ENCODE assay signal across 12 mouse cellular contexts in the genomic region with DNA sequence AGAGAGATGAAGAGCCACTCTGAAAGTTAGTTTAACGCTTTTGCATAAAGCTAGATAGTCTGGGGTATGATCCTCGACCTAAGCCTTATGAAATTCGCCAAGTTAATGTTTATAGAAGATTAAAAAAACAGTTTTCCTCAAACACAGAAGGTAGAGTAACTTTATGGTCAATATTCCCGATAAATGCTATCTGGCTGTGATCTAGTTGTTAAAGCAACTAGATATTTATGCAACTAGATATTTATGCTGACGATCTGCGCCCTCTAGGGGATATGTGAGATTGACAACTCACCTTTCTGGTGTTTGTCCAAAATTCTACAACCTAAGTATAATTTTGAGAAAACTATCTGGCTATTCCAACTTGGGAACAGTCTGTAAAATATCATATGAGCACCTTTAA. TPM values are rescaled to one million over a fixed set of nuclear protein-coding genes. Genes with fewer than 3 reads are reported as not detected.
DNase-seq lines count a peak whose midpoint lies in the region; ATAC-seq and TF ChIP-seq lines count a peak whose summit lies in the region.
"Had no signal": no experiment of that assay in that cellular context is flagged by ENCODE, and none has a peak within 500 bp of the region (broad histone marks: within the 10 kb centered on the region; RNA-seq: fewer than 3 reads in every experiment).

No protein-coding gene starts in this region.

- H3K36me3 ChIP-seq in embryonic facial prominence, embryonic 11.5 days (replicated peaks; ENCODE audit: control insufficient read depth, insufficient read depth, low read depth, low read length): no peaks in the 10 kb centered on the region
- H3K36me3 ChIP-seq in embryonic facial prominence, embryonic 10.5 days (replicated peaks): no peaks in the 10 kb centered on the region
- H3K36me3 ChIP-seq in kidney, embryonic 16.5 days (ENCODE audit: insufficient read depth, low read length): no peaks in the 10 kb centered on the region
- no peaks in the 10 kb centered on the region for H3K36me3 ChIP-seq in thymus, adult 2 months (ENCODE audit: control insufficient read depth, insufficient read depth, low read length)
- H3K36me3 ChIP-seq in splenic B cell, adult 2 months (ENCODE audit: control insufficient read depth, insufficient read depth, low read length, poor library complexity, severe bottlenecking): no peaks in the 10 kb centered on the region
- H3K36me3 ChIP-seq: midbrain, embryonic 12.5 days had no signal

- H3K9me3 ChIP-seq in embryonic facial prominence, embryonic 11.5 days (replicated peaks; ENCODE audit: control insufficient read depth, low read length): no peaks in the 10 kb centered on the region
- H3K9me3 ChIP-seq in embryonic facial prominence, embryonic 10.5 days: no peaks in the 10 kb centered on the region
- H3K9me3 ChIP-seq in kidney, embryonic 16.5 days (ENCODE audit: low read length): no peaks in the 10 kb centered on the region
- H3K9me3 ChIP-seq: forebrain, embryonic 13.5 days; midbrain, embryonic 12.5 days had no signal

- WGBS in embryonic facial prominence, embryonic 11.5 days: 64% methylated on average over 6 of the region's 6 CpGs
- WGBS in embryonic facial prominence, embryonic 10.5 days: 69% methylated on average over 6 of the region's 6 CpGs
- 64% methylated on average over 6 of the region's 6 CpGs for WGBS in kidney, embryonic 16.5 days
- WGBS in thymus, adult 2 months: 47% methylated on average over 6 of the region's 6 CpGs

- no peak overlapping the region for H3K4me3 ChIP-seq in embryonic facial prominence, embryonic 11.5 days (ENCODE audit: low read depth, low read length)
- H3K4me3 ChIP-seq in embryonic facial prominence, embryonic 10.5 days: no peak overlapping the region
- no peak overlapping the region for H3K4me3 ChIP-seq in kidney, embryonic 16.5 days (ENCODE audit: low read length)
- H3K4me3 ChIP-seq in thymus, adult 2 months (ENCODE audit: control insufficient read depth, insufficient read depth, low read length): no peak overlapping the region
- H3K4me3 ChIP-seq: forebrain, embryonic 13.5 days; midbrain, embryonic 12.5 days had no signal

- H3K27me3 ChIP-seq in embryonic facial prominence, embryonic 11.5 days (ENCODE audit: control insufficient read depth, insufficient read depth, low read length): no peaks in the 10 kb centered on the region
- H3K27me3 ChIP-seq in embryonic facial prominence, embryonic 10.5 days (replicated peaks; ENCODE audit: low read depth, poor library complexity, severe bottlenecking): no peaks in the 10 kb centered on the region
- H3K27me3 ChIP-seq in kidney, embryonic 16.5 days (ENCODE audit: insufficient read depth, low read length): no peaks in the 10 kb centered on the region
- H3K27me3 ChIP-seq in thymus, adult 2 months (ENCODE audit: control insufficient read depth, insufficient read depth, low read length): no peaks in the 10 kb centered on the region
- H3K27me3 ChIP-seq in splenic B cell, adult 2 months (ENCODE audit: control insufficient read depth, insufficient read depth, low read length, poor library complexity, severe bottlenecking): no peaks in the 10 kb centered on the region
- H3K27me3 ChIP-seq: forebrain, embryonic 13.5 days; midbrain, embryonic 12.5 days had no signal

- no peak for ATAC-seq in embryonic facial prominence, embryonic 11.5 days (replicated peaks; ENCODE audit: insufficient number of reproducible peaks, low FRiP score, low TSS enrichment, low read depth)
- no peak for ATAC-seq in kidney, embryonic 16.5 days (ENCODE audit: low FRiP score, low TSS enrichment)
- ATAC-seq: forebrain, embryonic 13.5 days had no signal

- no peak overlapping the region for H3K4me2 ChIP-seq in embryonic facial prominence, embryonic 11.5 days (ENCODE audit: low read depth, low read length)
- no peak overlapping the region for H3K4me2 ChIP-seq in kidney, embryonic 16.5 days (replicated peaks; ENCODE audit: low read depth, low read length)
- H3K4me2 ChIP-seq: forebrain, embryonic 13.5 days; midbrain, embryonic 12.5 days had no signal

- peak; percentile 14 for DNase-seq in embryonic facial prominence, embryonic 11.5 days (ENCODE audit: low spot score)
- no peak for DNase-seq in embryonic facial prominence, embryonic 10.5 days (ENCODE audit: low spot score)
- peak; percentile 62 to 67 for DNase-seq in kidney, postnatal 36 days
- DNase-seq in thymus, adult 2 months: peak; percentile 49
- DNase-seq in thymus, postnatal 25 days: no peak
- peak; percentile 67 for DNase-seq in splenic B cell, adult 2 months (ENCODE audit: low read depth, low spot score)
- DNase-seq in cerebellum, adult 8-10 months: no peak
- DNase-seq: heart, postnatal 14 days; kidney, postnatal 4 days had no signal

- H3K27ac ChIP-seq in embryonic facial prominence, embryonic 11.5 days (replicated peaks; ENCODE audit: low read depth, low read length): no peak overlapping the region
- H3K27ac ChIP-seq in embryonic facial prominence, embryonic 10.5 days (replicated peaks): no peak overlapping the region
- H3K27ac ChIP-seq in kidney, embryonic 16.5 days (ENCODE audit: low read length): no peak overlapping the region
- H3K27ac ChIP-seq in thymus, adult 2 months (ENCODE audit: control insufficient read depth, insufficient read depth, low read length): no peak overlapping the region
- H3K27ac ChIP-seq: forebrain, embryonic 13.5 days; midbrain, embryonic 12.5 days had no signal

- H3K4me1 ChIP-seq in embryonic facial prominence, embryonic 11.5 days (ENCODE audit: control insufficient read depth, insufficient read depth, low read length): no peaks in the 10 kb centered on the region
- H3K4me1 ChIP-seq in embryonic facial prominence, embryonic 10.5 days: peaks cover 7% of the 10 kb centered on the region
- peaks cover 2% of the 10 kb centered on the region; the same call in 1 of the 2 replicates for H3K4me1 ChIP-seq in kidney, embryonic 16.5 days (ENCODE audit: insufficient read depth, low read length)
- no peaks in the 10 kb centered on the region for H3K4me1 ChIP-seq in thymus, adult 2 months (replicated peaks; ENCODE audit: control insufficient read depth, insufficient read depth, low read length)

- no peak overlapping the region for H3K9ac ChIP-seq in embryonic facial prominence, embryonic 11.5 days (replicated peaks; ENCODE audit: low read length)
- no peak overlapping the region for H3K9ac ChIP-seq in kidney, embryonic 16.5 days (replicated peaks; ENCODE audit: low read length)
- H3K9ac ChIP-seq: forebrain, embryonic 13.5 days; midbrain, embryonic 12.5 days had no signal

- TF ChIP-seq POLR2A in thymus, adult 2 months (IDR thresholded peaks at IDR 0.05; ENCODE audit: control insufficient read depth, extremely low read depth, insufficient read depth, low read length, poor library complexity): no peak

- no peak for TF ChIP-seq CTCF in thymus, adult 2 months (IDR thresholded peaks at IDR 0.05; ENCODE audit: borderline replicate concordance, control insufficient read depth, extremely low read depth, insufficient read depth, low read length, poor library complexity)

RNA-seq across cellular contexts. Expression of a gene that starts 33.3 kb away (rescaled TPM):
- polyA plus RNA-seq in embryonic facial prominence, embryonic 11.5 days (2014; fragmentation: Nextera tagmentation; extraction: Ambion mirVana): 0.27 and 0.29 TPM in 2 replicates
- not detected in 2 replicates for polyA plus RNA-seq in embryonic facial prominence, embryonic 10.5 days (2016; fragmentation: Nextera tagmentation; extraction: Ambion mirVana)
- polyA plus RNA-seq in kidney, embryonic 16.5 days (2015; fragmentation: Nextera tagmentation; extraction: Ambion mirVana): 0.13 TPM in 1 of 2 replicates, not detected in the other
- 18.0 and 22.0 TPM in 2 replicates for polyA plus RNA-seq in thymus, adult 2 months (2012; rRNA removed)
- polyA plus RNA-seq: forebrain, embryonic 13.5 days; midbrain, embryonic 12.5 days had no signal

Comparison
In these comparisons a context has a peak if more than half of its experiments do, and no peak if none do; other contexts are left out.
1. DNase-seq: peak in embryonic facial prominence, embryonic 11.5 days (single experiment), kidney, postnatal 36 days (2 of 2), thymus, adult 2 months (single experiment) and splenic B cell, adult 2 months (single experiment); none in embryonic facial prominence, embryonic 10.5 days (single experiment), thymus, postnatal 25 days (single experiment) and cerebellum, adult 8-10 months (single experiment).
2. RNA of a gene that starts 33.3 kb away (polyA plus RNA-seq): 18.0 to 22.0 TPM in thymus, adult 2 months; 0.27 to 0.29 TPM in embryonic facial prominence, embryonic 11.5 days, not detected in embryonic facial prominence, embryonic 10.5 days and 0.13 TPM in kidney, embryonic 16.5 days; every median in the first group is over 10 times any median in the second.